Mouse (Mus musculus): ENCODE results near the gene Nsmce1. TPM values are rescaled to one million over a fixed set of nuclear protein-coding genes. Genes with fewer than 3 reads are reported as not detected.

Gene Nsmce1
- polyA plus RNA-seq, 1 experiment, result 39.8 TPM

GRCm38 (mm10) chr7:125519715-125520114, 28.3 kb upstream of the Nsmce1 start:
- TF ChIP-seq CTCF (IDR thresholded peaks at IDR 0.05; ENCODE audit: low read depth, low read length), result no peak
- TF ChIP-seq POLR2A (IDR thresholded peaks at IDR 0.05; ENCODE audit: insufficient read depth, low read length), result no peak
- TF ChIP-seq EP300 (IDR thresholded peaks at IDR 0.05; ENCODE audit: insufficient read depth, low read depth, low read length), result no peak
- no peak overlapping the region for H3K4me3 ChIP-seq (ENCODE audit: low read depth, low read length)
- no peaks in the 10 kb centered on the region for H3K36me3 ChIP-seq (ENCODE audit: control insufficient read depth, insufficient read depth, low read length, poor library complexity, severe bottlenecking)

GRCm38 (mm10) chr7:125517470-125517869, 26.1 kb upstream of the Nsmce1 start:
- no peak overlapping the region for H3K4me3 ChIP-seq (ENCODE audit: low read depth, low read length)
- no peak overlapping the region for H3K27ac ChIP-seq (ENCODE audit: insufficient read depth, low read length)
- H3K4me1 ChIP-seq (ENCODE audit: control insufficient read depth, insufficient read depth, low read length), result no peaks in the 10 kb centered on the region
- no peaks in the 10 kb centered on the region for H3K36me3 ChIP-seq (ENCODE audit: control insufficient read depth, insufficient read depth, low read length, poor library complexity, severe bottlenecking)
- TF ChIP-seq EP300 (IDR thresholded peaks at IDR 0.05; ENCODE audit: insufficient read depth, low read depth, low read length) (no peak), CTCF (IDR thresholded peaks at IDR 0.05; ENCODE audit: low read depth, low read length) (no peak), POLR2A (IDR thresholded peaks at IDR 0.05; ENCODE audit: insufficient read depth, low read length) (no peak)
- H3K27me3 ChIP-seq (ENCODE audit: control insufficient read depth, insufficient read depth, low read length, poor library complexity, severe bottlenecking), result no peaks in the 10 kb centered on the region; the same call in 1 of the 2 replicates
- H3K9ac ChIP-seq (ENCODE audit: low read depth, poor library complexity, severe bottlenecking), result no peak overlapping the region
- no peaks in the 10 kb centered on the region for H3K9me3 ChIP-seq (replicated peaks; ENCODE audit: control insufficient read depth, insufficient read depth, low read length, poor library complexity, severe bottlenecking)

More at GRCm38 (mm10) chr7:125519715-125520114, 28.3 kb upstream of the Nsmce1 start:
- no peak overlapping the region for H3K27ac ChIP-seq (ENCODE audit: insufficient read depth, low read length)
- H3K4me1 ChIP-seq (ENCODE audit: control insufficient read depth, insufficient read depth, low read length), result no peaks in the 10 kb centered on the region
- no peak overlapping the region for H3K9ac ChIP-seq (ENCODE audit: low read depth, poor library complexity, severe bottlenecking)
- H3K9me3 ChIP-seq (replicated peaks; ENCODE audit: control insufficient read depth, insufficient read depth, low read length, poor library complexity, severe bottlenecking), result no peaks in the 10 kb centered on the region
- H3K27me3 ChIP-seq (ENCODE audit: control insufficient read depth, insufficient read depth, low read length, poor library complexity, severe bottlenecking), result no peaks in the 10 kb centered on the region; the same call in 1 of the 2 replicates

- Histone ChIP-seq H3K4me1 (ENCODE audit: control insufficient read depth, insufficient read depth, low read length) (no peaks in the 10 kb centered on the region), H3K4me3 (ENCODE audit: low read depth, low read length) (no peak overlapping the region), H3K9ac (ENCODE audit: low read depth, poor library complexity, severe bottlenecking) (no peak overlapping the region), H3K27me3 (ENCODE audit: control insufficient read depth, insufficient read depth, low read length, poor library complexity, severe bottlenecking) (no peaks in the 10 kb centered on the region; the same call in 1 of the 2 replicates), H3K27ac (ENCODE audit: insufficient read depth, low read length) (no peak overlapping the region), H3K36me3 (ENCODE audit: control insufficient read depth, insufficient read depth, low read length, poor library complexity, severe bottlenecking) (no peaks in the 10 kb centered on the region), H3K9me3 (replicated peaks; ENCODE audit: control insufficient read depth, insufficient read depth, low read length, poor library complexity, severe bottlenecking) (no peaks in the 10 kb centered on the region)
- no peak for TF ChIP-seq POLR2A (IDR thresholded peaks at IDR 0.05; ENCODE audit: insufficient read depth, low read length)
- TF ChIP-seq CTCF (IDR thresholded peaks at IDR 0.05; ENCODE audit: low read depth, low read length), result no peak
- no peak for TF ChIP-seq EP300 (IDR thresholded peaks at IDR 0.05; ENCODE audit: insufficient read depth, low read depth, low read length)
Observed at GRCm38 (mm10) chr7:125516723-125517122, 25.3 kb upstream of the Nsmce1 start.

- Histone ChIP-seq H3K4me1 (ENCODE audit: control insufficient read depth, insufficient read depth, low read length) (no peaks in the 10 kb centered on the region), H3K9me3 (replicated peaks; ENCODE audit: control insufficient read depth, insufficient read depth, low read length, poor library complexity, severe bottlenecking) (no peaks in the 10 kb centered on the region), H3K4me3 (ENCODE audit: low read depth, low read length) (no peak overlapping the region), H3K27me3 (ENCODE audit: control insufficient read depth, insufficient read depth, low read length, poor library complexity, severe bottlenecking) (no peaks in the 10 kb centered on the region), H3K27ac (ENCODE audit: insufficient read depth, low read length) (no peak overlapping the region), H3K36me3 (ENCODE audit: control insufficient read depth, insufficient read depth, low read length, poor library complexity, severe bottlenecking) (no peaks in the 10 kb centered on the region), H3K9ac (ENCODE audit: low read depth, poor library complexity, severe bottlenecking) (no peak overlapping the region)
- no peak for TF ChIP-seq CTCF (IDR thresholded peaks at IDR 0.05; ENCODE audit: low read depth, low read length)
- TF ChIP-seq POLR2A (IDR thresholded peaks at IDR 0.05; ENCODE audit: insufficient read depth, low read length), result no peak
Observed at GRCm38 (mm10) chr7:125515081-125515853, 23.9 kb upstream of the Nsmce1 start.

GRCm38 (mm10) chr7:125511852-125512251, 20.5 kb upstream of the Nsmce1 start:
- no peak overlapping the region for H3K9ac ChIP-seq (ENCODE audit: low read depth, poor library complexity, severe bottlenecking)
- H3K4me3 ChIP-seq (ENCODE audit: low read depth, low read length), result no peak overlapping the region
- no peaks in the 10 kb centered on the region for H3K9me3 ChIP-seq (replicated peaks; ENCODE audit: control insufficient read depth, insufficient read depth, low read length, poor library complexity, severe bottlenecking)
- no peak for TF ChIP-seq CTCF (IDR thresholded peaks at IDR 0.05; ENCODE audit: low read depth, low read length)
- no peaks in the 10 kb centered on the region for H3K27me3 ChIP-seq (ENCODE audit: control insufficient read depth, insufficient read depth, low read length, poor library complexity, severe bottlenecking)
- no peak overlapping the region for H3K27ac ChIP-seq (ENCODE audit: insufficient read depth, low read length)
- H3K4me1 ChIP-seq (ENCODE audit: control insufficient read depth, insufficient read depth, low read length), result no peaks in the 10 kb centered on the region
- H3K36me3 ChIP-seq (ENCODE audit: control insufficient read depth, insufficient read depth, low read length, poor library complexity, severe bottlenecking), result no peaks in the 10 kb centered on the region

- Histone ChIP-seq H3K4me1 (ENCODE audit: control insufficient read depth, insufficient read depth, low read length) (no peaks in the 10 kb centered on the region), H3K4me3 (ENCODE audit: low read depth, low read length) (no peak overlapping the region), H3K9ac (ENCODE audit: low read depth, poor library complexity, severe bottlenecking) (no peak overlapping the region), H3K27ac (ENCODE audit: insufficient read depth, low read length) (no peak overlapping the region), H3K36me3 (ENCODE audit: control insufficient read depth, insufficient read depth, low read length, poor library complexity, severe bottlenecking) (no peaks in the 10 kb centered on the region), H3K9me3 (replicated peaks; ENCODE audit: control insufficient read depth, insufficient read depth, low read length, poor library complexity, severe bottlenecking) (no peaks in the 10 kb centered on the region), H3K27me3 (ENCODE audit: control insufficient read depth, insufficient read depth, low read length, poor library complexity, severe bottlenecking) (no peaks in the 10 kb centered on the region)
- no peak for TF ChIP-seq CTCF (IDR thresholded peaks at IDR 0.05; ENCODE audit: low read depth, low read length)
- no peak for TF ChIP-seq EP300 (IDR thresholded peaks at IDR 0.05; ENCODE audit: insufficient read depth, low read depth, low read length)
- no peak for TF ChIP-seq POLR2A (IDR thresholded peaks at IDR 0.05; ENCODE audit: insufficient read depth, low read length)
Observed at GRCm38 (mm10) chr7:125511432-125511831, 20.0 kb upstream of the Nsmce1 start.

Measured in ES-Bruce4 (cell line).